Comparison of ENCODE assay signal across 11 mouse cellular contexts in the genomic region with DNA sequence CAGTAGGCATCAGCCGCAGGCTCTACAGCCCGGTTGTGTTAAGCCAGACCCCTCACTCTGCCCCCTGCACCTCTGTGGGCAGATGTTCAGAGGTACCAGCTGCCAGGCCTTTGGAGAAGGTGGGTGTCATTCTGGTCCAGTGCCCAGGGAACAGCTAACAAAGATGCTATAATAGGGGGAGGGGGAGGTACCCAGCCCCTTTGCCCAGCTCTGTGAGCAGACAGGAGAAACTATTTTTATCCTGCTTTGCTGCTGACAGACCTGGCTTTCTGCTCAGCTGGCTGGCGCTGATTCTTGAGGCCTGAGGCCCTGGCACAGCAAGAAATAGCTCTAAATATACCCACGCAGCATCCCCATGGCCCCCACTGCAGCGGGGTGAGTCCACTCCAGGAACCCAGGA. TPM values are rescaled to one million over a fixed set of nuclear protein-coding genes. Genes with fewer than 3 reads are reported as not detected.
A peak's percentile ranks its signal among the peaks of the same experiment; 100 is the strongest.
DNase-seq lines count a peak whose midpoint lies in the region; ATAC-seq and TF ChIP-seq lines count a peak whose summit lies in the region.
"Had no signal": no experiment of that assay in that cellular context is flagged by ENCODE, and none has a peak within 500 bp of the region (broad histone marks: within the 10 kb centered on the region; RNA-seq: fewer than 3 reads in every experiment).

No protein-coding gene starts in this region.

- no peak for TF ChIP-seq CTCF in heart, postnatal 0 days (IDR thresholded peaks at IDR 0.05; ENCODE audit: low read depth)

- H3K36me3 ChIP-seq in forebrain, embryonic 15.5 days: peaks cover 16% of the 10 kb centered on the region; the same call in 1 of the 2 replicates
- H3K36me3 ChIP-seq in heart, postnatal 0 days (replicated peaks; ENCODE audit: control insufficient read depth, insufficient read depth, low read length): no peaks in the 10 kb centered on the region
- peaks cover 44% of the 10 kb centered on the region for H3K36me3 ChIP-seq in midbrain, embryonic 14.5 days (ENCODE audit: control insufficient read depth, insufficient read depth, low read length)

- H3K4me2 ChIP-seq in forebrain, embryonic 15.5 days (replicated peaks): peak overlapping the region; percentile 32; the same call in 1 of the 2 replicates
- H3K4me2 ChIP-seq in heart, postnatal 0 days (ENCODE audit: low read depth, low read length): no peak overlapping the region
- peak overlapping the region; percentile 76 for H3K4me2 ChIP-seq in midbrain, embryonic 14.5 days (ENCODE audit: low read length)
- H3K4me2 ChIP-seq: liver, embryonic 11.5 days had no signal

- 0 out of 2 replicates have a peak overlapping the region, but pooled peaks have one; percentile 15 for H3K4me3 ChIP-seq in forebrain, embryonic 15.5 days
- no peak overlapping the region for H3K4me3 ChIP-seq in heart, postnatal 0 days (ENCODE audit: low read depth, low read length)
- peak overlapping the region; percentile 92; the same call in 1 of the 2 replicates for H3K4me3 ChIP-seq in midbrain, embryonic 14.5 days (replicated peaks; ENCODE audit: low read depth, low read length)

- H3K9ac ChIP-seq in forebrain, embryonic 15.5 days (replicated peaks): peak overlapping the region; percentile 19; the same call in 1 of the 2 replicates
- H3K9ac ChIP-seq in heart, postnatal 0 days (replicated peaks; ENCODE audit: low read depth, low read length): no peak overlapping the region
- H3K9ac ChIP-seq in midbrain, embryonic 14.5 days (replicated peaks; ENCODE audit: low read length): peak overlapping the region; percentile 34; the same call in 1 of the 2 replicates

- DNase-seq in gastrocnemius, adult 18-20 months (ENCODE audit: low spot score): peak; percentile 40
- DNase-seq in gastrocnemius, postnatal 10 days: no peak
- peak; percentile 30 for DNase-seq in heart, postnatal 0 days (ENCODE audit: low spot score)
- no peak for DNase-seq in midbrain, embryonic 14.5 days
- no peak for DNase-seq in kidney, postnatal 25 days
- DNase-seq in testis, postnatal 10 days (ENCODE audit: low spot score): no peak
- DNase-seq in kidney, adult 9 months: no peak
- DNase-seq: thymus, postnatal 14 days had no signal

- H3K27ac ChIP-seq in forebrain, embryonic 15.5 days (replicated peaks): peak overlapping the region; percentile 41
- no peak overlapping the region for H3K27ac ChIP-seq in heart, postnatal 0 days (ENCODE audit: low read depth)
- peak overlapping the region; percentile 60; the same call in 1 of the 2 replicates for H3K27ac ChIP-seq in midbrain, embryonic 14.5 days (replicated peaks; ENCODE audit: low read depth, low read length)

- ATAC-seq in forebrain, embryonic 15.5 days (replicated peaks): no peak
- peak; percentile 40; the same call in 1 of the 2 replicates for ATAC-seq in heart, postnatal 0 days (ENCODE audit: insufficient read depth, low read depth)
- no peak for ATAC-seq in midbrain, embryonic 14.5 days (ENCODE audit: low FRiP score, low TSS enrichment)

- H3K4me1 ChIP-seq in forebrain, embryonic 15.5 days: peaks cover 88% of the 10 kb centered on the region
- peaks cover 4% of the 10 kb centered on the region; the same call in 1 of the 2 replicates for H3K4me1 ChIP-seq in heart, postnatal 0 days (ENCODE audit: control insufficient read depth, insufficient read depth)
- peaks cover 42% of the 10 kb centered on the region for H3K4me1 ChIP-seq in midbrain, embryonic 14.5 days (ENCODE audit: control insufficient read depth, insufficient read depth, low read length)

- no peaks in the 10 kb centered on the region for H3K27me3 ChIP-seq in forebrain, embryonic 15.5 days
- H3K27me3 ChIP-seq in heart, postnatal 0 days (ENCODE audit: control insufficient read depth, insufficient read depth, low read length): peaks cover 48% of the 10 kb centered on the region
- no peaks in the 10 kb centered on the region for H3K27me3 ChIP-seq in midbrain, embryonic 14.5 days (ENCODE audit: control insufficient read depth, insufficient read depth, low read length)

- TF ChIP-seq EP300 in heart, postnatal 0 days (IDR thresholded peaks at IDR 0.05; ENCODE audit: low read depth): no peak

- WGBS in forebrain, embryonic 15.5 days: 57% methylated on average over 5 of the region's 5 CpGs
- 33% methylated on average over 5 of the region's 5 CpGs for WGBS in heart, postnatal 0 days
- WGBS in midbrain, embryonic 14.5 days: 68% methylated on average over 5 of the region's 5 CpGs

- H3K9me3 ChIP-seq in forebrain, embryonic 15.5 days: no peaks in the 10 kb centered on the region
- no peaks in the 10 kb centered on the region for H3K9me3 ChIP-seq in heart, postnatal 0 days (replicated peaks; ENCODE audit: control insufficient read depth, low read length)
- no peaks in the 10 kb centered on the region for H3K9me3 ChIP-seq in midbrain, embryonic 14.5 days (ENCODE audit: control insufficient read depth, low read length)

RNA-seq across cellular contexts. Expression of a gene that starts 5.8 kb away (rescaled TPM):
- total RNA-seq in gastrocnemius, adult 18-20 months (2021): not detected
- not detected for total RNA-seq in gastrocnemius, postnatal 10 days (2021)
- polyA plus RNA-seq in forebrain, embryonic 15.5 days (2015; fragmentation: Nextera tagmentation; extraction: Ambion mirVana): 20.9 and 22.9 TPM in 2 replicates
- not detected in 2 replicates for total RNA-seq in heart, postnatal 0 days (2014; rRNA removed; ENCODE audit: low replicate concordance)
- not detected in 2 replicates for polyA plus RNA-seq in heart, postnatal 0 days (2015; fragmentation: Nextera tagmentation; extraction: Ambion mirVana)
- polyA plus RNA-seq in midbrain, embryonic 14.5 days (2014; fragmentation: Nextera tagmentation; extraction: Ambion mirVana): 16.4 and 18.4 TPM in 2 replicates
- total RNA-seq: megakaryocyte, adult 5-6 weeks had no signal
- polyA plus RNA-seq: liver, embryonic 11.5 days had no signal

RNA-seq across cellular contexts. Expression of a gene that starts 18.2 kb away (rescaled TPM):
- total RNA-seq in gastrocnemius, adult 18-20 months (2021): 10 to 100 TPM; 19.6 to 67.1 TPM
- total RNA-seq in gastrocnemius, postnatal 10 days (2021): 10 to 100 TPM in 1 of 2 experiments, 1 to 10 TPM in 1; 8.7 to 14.7 TPM
- polyA plus RNA-seq in forebrain, embryonic 15.5 days (2015; fragmentation: Nextera tagmentation; extraction: Ambion mirVana): 11.1 and 13.0 TPM in 2 replicates
- 10.9 and 13.7 TPM in 2 replicates for total RNA-seq in heart, postnatal 0 days (2014; rRNA removed; ENCODE audit: low replicate concordance)
- 9.5 and 10.2 TPM in 2 replicates for polyA plus RNA-seq in heart, postnatal 0 days (2015; fragmentation: Nextera tagmentation; extraction: Ambion mirVana)
- 11.5 and 17.4 TPM in 2 replicates for polyA plus RNA-seq in midbrain, embryonic 14.5 days (2014; fragmentation: Nextera tagmentation; extraction: Ambion mirVana)

RNA-seq across cellular contexts. Expression of a gene that starts 56.2 kb away (rescaled TPM):
- total RNA-seq in gastrocnemius, adult 18-20 months (2021): 10 to 100 TPM in 1 of 2 experiments, 1 to 10 TPM in 1; 5.5 to 13.9 TPM
- total RNA-seq in gastrocnemius, postnatal 10 days (2021): 10 to 100 TPM; 17.4 to 22.4 TPM
- polyA plus RNA-seq in forebrain, embryonic 15.5 days (2015; fragmentation: Nextera tagmentation; extraction: Ambion mirVana): 1.8 and 2.2 TPM in 2 replicates
- 32.5 and 36.8 TPM in 2 replicates for total RNA-seq in heart, postnatal 0 days (2014; rRNA removed; ENCODE audit: low replicate concordance)
- polyA plus RNA-seq in heart, postnatal 0 days (2015; fragmentation: Nextera tagmentation; extraction: Ambion mirVana): 23.0 and 23.2 TPM in 2 replicates
- polyA plus RNA-seq in midbrain, embryonic 14.5 days (2014; fragmentation: Nextera tagmentation; extraction: Ambion mirVana): 0.76 and 0.96 TPM in 2 replicates
- total RNA-seq: megakaryocyte, adult 5-6 weeks had no signal

Comparison
In these comparisons a context has a peak if more than half of its experiments do, and no peak if none do; other contexts are left out.
1. DNase-seq: peak in gastrocnemius, adult 18-20 months (single experiment) and heart, postnatal 0 days (single experiment); none in gastrocnemius, postnatal 10 days (single experiment), midbrain, embryonic 14.5 days (single experiment), kidney, postnatal 25 days (0 of 2), testis, postnatal 10 days (single experiment) and kidney, adult 9 months (single experiment).